In the genomic region with DNA sequence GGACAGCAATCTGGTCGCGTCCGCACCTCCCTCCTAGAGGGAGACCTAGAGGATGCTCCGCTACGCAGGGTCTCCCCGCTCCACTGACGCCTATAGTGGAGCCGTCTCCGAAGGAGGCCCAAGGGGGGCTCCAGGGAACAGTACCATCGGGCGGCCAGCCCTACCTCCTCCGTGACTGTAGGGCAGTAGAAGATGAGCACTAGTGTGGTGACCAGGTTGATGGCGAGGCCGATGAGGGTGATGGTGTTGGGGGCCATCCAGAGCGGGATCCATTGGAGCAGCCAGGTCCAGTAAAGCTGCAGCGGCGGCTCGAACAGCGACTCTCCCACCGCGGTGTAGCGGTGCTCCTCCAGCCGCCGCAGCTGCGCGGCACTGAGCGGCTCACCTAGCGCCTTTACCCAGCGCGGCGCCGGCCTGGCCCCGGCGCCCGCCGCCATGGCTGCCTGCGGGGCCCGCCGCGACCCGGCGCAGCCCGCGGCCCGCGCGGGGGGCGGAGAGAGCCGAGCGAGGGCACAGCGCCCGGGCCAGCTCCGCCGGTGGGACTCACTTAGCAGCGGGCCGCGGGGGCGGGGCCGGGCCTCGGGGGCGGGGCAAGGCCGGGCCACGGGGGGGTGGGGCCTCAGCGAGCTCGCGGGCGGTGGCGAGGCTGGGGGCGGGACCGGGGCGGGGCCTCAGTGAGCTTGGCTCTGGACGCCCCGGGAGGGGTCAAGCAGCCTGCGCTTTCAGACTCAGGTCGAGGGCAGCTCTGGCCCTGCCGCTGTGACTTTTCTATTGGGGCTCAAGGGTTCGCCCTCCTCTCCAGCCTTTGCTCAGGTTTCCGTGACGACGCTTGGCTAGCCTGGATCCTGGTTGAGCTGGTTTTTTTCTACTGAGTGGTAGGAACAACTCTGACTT, we compare ENCODE assay signal across 8 mouse cellular contexts. TPM values are rescaled to one million over a fixed set of nuclear protein-coding genes. Genes with fewer than 3 reads are reported as not detected.
DNase-seq lines count a peak whose midpoint lies in the region; ATAC-seq lines count a peak whose summit lies in the region.

A gene (minus strand): TSS at position 653 of the 894 bp plus-strand sequence.

- peak within 1 kb of the TSS; percentile 55 for H3K27ac ChIP-seq in hindbrain, embryonic 11.5 days (ENCODE audit: low read depth, low read length)

- peak; percentile 94 for DNase-seq in NIH3T3 (ENCODE audit: low read depth)
- peak; percentile 88 for DNase-seq in cerebellum, adult 9-11 months
- peak; percentile 63 to 77 for DNase-seq in frontal cortex, postnatal 10 days (ENCODE audit: low spot score in 2 of 2)
- DNase-seq in hindbrain, embryonic 11.5 days (ENCODE audit: low spot score) = peak; percentile 91
- DNase-seq in layer of hippocampus, postnatal 25 days (ENCODE audit: extremely low spot score in 1 of 2, low spot score in 1 of 2) = peak; percentile 74 to 75
- peak; percentile 92 for DNase-seq in lung, postnatal 14 days
- peak; percentile 78 for DNase-seq in retina, adult 2 months (ENCODE audit: low read depth, low spot score)
- peak; percentile 84 to 87 for DNase-seq in thymus, postnatal 36 days

- H3K9me3 ChIP-seq in hindbrain, embryonic 11.5 days (ENCODE audit: control insufficient read depth, low read length) = no peaks in the 10 kb centered on the region

- peak within 1 kb of the TSS; percentile 81 for H3K9ac ChIP-seq in hindbrain, embryonic 11.5 days (ENCODE audit: low read depth, low read length)

- no peaks in the 10 kb centered on the region for H3K27me3 ChIP-seq in hindbrain, embryonic 11.5 days (ENCODE audit: control insufficient read depth, insufficient read depth, low read length)

- 1% methylated on average over 48 of the region's 80 CpGs for WGBS in hindbrain, embryonic 11.5 days

- H3K4me3 ChIP-seq in hindbrain, embryonic 11.5 days (ENCODE audit: low read depth, low read length) = peak within 1 kb of the TSS; percentile 70

- H3K4me2 ChIP-seq in hindbrain, embryonic 11.5 days (replicated peaks; ENCODE audit: low read depth, low read length) = peak within 1 kb of the TSS; percentile 78

- no peaks in the 10 kb centered on the region for H3K36me3 ChIP-seq in hindbrain, embryonic 11.5 days (ENCODE audit: control insufficient read depth, insufficient read depth, low read length)

- peak; percentile 97 for ATAC-seq in hindbrain, embryonic 11.5 days (ENCODE audit: low FRiP score)

- no peaks in the 10 kb centered on the region; the same call in 1 of the 2 replicates for H3K4me1 ChIP-seq in hindbrain, embryonic 11.5 days (replicated peaks; ENCODE audit: control insufficient read depth, insufficient read depth, low read length)

RNA-seq across cellular contexts. Expression of the gene that starts here (rescaled TPM):
- polyA plus RNA-seq in hindbrain, embryonic 11.5 days (2014; fragmentation: Nextera tagmentation; extraction: Ambion mirVana) = 14.1 and 19.1 TPM in 2 replicates
- 10 to 100 TPM; 40.0 to 40.5 TPM for total RNA-seq in layer of hippocampus, postnatal 25 days (2021)

Comparison
In these comparisons a context has a peak if more than half of its experiments do, and no peak if none do; other contexts are left out.
1. Peak in every context shown above with its lines: DNase-seq, ATAC-seq, H3K4me3 ChIP-seq and H3K27ac ChIP-seq.